Mouse (Mus musculus): ENCODE data around the gene Poldip3. TPM values are rescaled to one million over a fixed set of nuclear protein-coding genes. Genes with fewer than 3 reads are reported as not detected.

Poldip3 gene
- polyA plus RNA-seq, 1 experiment from 2014 or later = 153 TPM

- Histone ChIP-seq H3K27me3 (ENCODE audit: insufficient read depth, low read length) (peaks cover 16% of the 10 kb centered on the region), H3K27ac (ENCODE audit: low read length) (no peak overlapping the region), H3K4me3 (ENCODE audit: low read length) (no peak overlapping the region), H3K9ac (replicated peaks; ENCODE audit: low read length) (no peak overlapping the region), H3K4me1 (ENCODE audit: insufficient read depth, low read length) (peaks cover 7% of the 10 kb centered on the region; the same call in 1 of the 2 replicates), H3K9me3 (ENCODE audit: low read length) (no peaks in the 10 kb centered on the region), H3K36me3 (ENCODE audit: insufficient read depth, low read length) (no peaks in the 10 kb centered on the region), H3K4me2 (replicated peaks; ENCODE audit: low read depth, low read length) (no peak overlapping the region)
- WGBS = 77% methylated on average over 2 of the region's 2 CpGs
- ATAC-seq (ENCODE audit: low FRiP score, low TSS enrichment) = no peak
Observed at GRCm38 (mm10) chr15:83093687-83094086, 55.5 kb downstream of the Poldip3 start.

- Histone ChIP-seq H3K27ac (ENCODE audit: low read length) (no peak overlapping the region), H3K4me3 (ENCODE audit: low read length) (no peak overlapping the region), H3K27me3 (ENCODE audit: insufficient read depth, low read length) (peaks cover 11% of the 10 kb centered on the region), H3K4me2 (replicated peaks; ENCODE audit: low read depth, low read length) (no peak overlapping the region), H3K9ac (replicated peaks; ENCODE audit: low read length) (no peak overlapping the region), H3K9me3 (ENCODE audit: low read length) (no peaks in the 10 kb centered on the region), H3K4me1 (ENCODE audit: insufficient read depth, low read length) (peaks cover 9% of the 10 kb centered on the region; the same call in 1 of the 2 replicates), H3K36me3 (ENCODE audit: insufficient read depth, low read length) (no peaks in the 10 kb centered on the region)
- WGBS = 43% methylated on average over 3 of the region's 3 CpGs
- ATAC-seq (ENCODE audit: low FRiP score, low TSS enrichment) = no peak
Observed at GRCm38 (mm10) chr15:83090874-83091273, 58.3 kb downstream of the Poldip3 start.

GRCm38 (mm10) chr15:83089429-83089605 lies 59.9 kb downstream of the Poldip3 start, which contains the start of gene Serhl:
Serhl (plus strand) TSS chr15:83089506.
- 16% methylated on average over 7 of the region's 7 CpGs for WGBS
- Histone ChIP-seq H3K27me3 (ENCODE audit: insufficient read depth, low read length) (peaks cover 11% of the 10 kb centered on the region), H3K4me3 (ENCODE audit: low read length) (peak within 1 kb of the TSS; percentile 5; the same call in 1 of the 2 replicates), H3K4me2 (replicated peaks; ENCODE audit: low read depth, low read length) (peak within 1 kb of the TSS; percentile 31), H3K27ac (ENCODE audit: low read length) (no peak within 1 kb of the TSS), H3K9ac (replicated peaks; ENCODE audit: low read length) (peak within 1 kb of the TSS; percentile 24; the same call in 1 of the 2 replicates), H3K36me3 (ENCODE audit: insufficient read depth, low read length) (no peaks in the 10 kb centered on the region), H3K9me3 (ENCODE audit: low read length) (no peaks in the 10 kb centered on the region), H3K4me1 (ENCODE audit: insufficient read depth, low read length) (peaks cover 12% of the 10 kb centered on the region)
- no peak for ATAC-seq (ENCODE audit: low FRiP score, low TSS enrichment)

- Histone ChIP-seq H3K4me2 (replicated peaks; ENCODE audit: low read depth, low read length) (peak overlapping the region; percentile 31), H3K27ac (ENCODE audit: low read length) (no peak overlapping the region), H3K27me3 (ENCODE audit: insufficient read depth, low read length) (peaks cover 11% of the 10 kb centered on the region), H3K4me3 (ENCODE audit: low read length) (peak overlapping the region; percentile 5; the same call in 1 of the 2 replicates), H3K9ac (replicated peaks; ENCODE audit: low read length) (peak overlapping the region; percentile 24; the same call in 1 of the 2 replicates), H3K4me1 (ENCODE audit: insufficient read depth, low read length) (peaks cover 18% of the 10 kb centered on the region), H3K9me3 (ENCODE audit: low read length) (no peaks in the 10 kb centered on the region), H3K36me3 (ENCODE audit: insufficient read depth, low read length) (no peaks in the 10 kb centered on the region)
- ATAC-seq (ENCODE audit: low FRiP score, low TSS enrichment) = no peak
- 6% methylated on average over 27 of the region's 27 CpGs for whole genome bisulfite sequencing
Observed at GRCm38 (mm10) chr15:83088495-83089428, 60.4 kb downstream of the Poldip3 start.

- H3K9ac ChIP-seq (replicated peaks; ENCODE audit: low read length) = no peak overlapping the region
- H3K4me3 ChIP-seq (ENCODE audit: low read length) = no peak overlapping the region
- H3K9me3 ChIP-seq (ENCODE audit: low read length) = no peaks in the 10 kb centered on the region
- no peak for ATAC-seq (ENCODE audit: low FRiP score, low TSS enrichment)
- H3K4me2 ChIP-seq (replicated peaks; ENCODE audit: low read depth, low read length) = no peak overlapping the region
- 83% methylated on average over 13 of the region's 13 CpGs for WGBS
- no peak overlapping the region for H3K27ac ChIP-seq (ENCODE audit: low read length)
- H3K36me3 ChIP-seq (ENCODE audit: insufficient read depth, low read length) = no peaks in the 10 kb centered on the region
- H3K27me3 ChIP-seq (ENCODE audit: insufficient read depth, low read length) = peaks cover 11% of the 10 kb centered on the region
- H3K4me1 ChIP-seq (ENCODE audit: insufficient read depth, low read length) = peaks cover 18% of the 10 kb centered on the region
Observed at GRCm38 (mm10) chr15:83086636-83087328, 62.4 kb downstream of the Poldip3 start.

- no peaks in the 10 kb centered on the region for H3K9me3 ChIP-seq (ENCODE audit: low read length)
- H3K4me1 ChIP-seq (ENCODE audit: insufficient read depth, low read length) = peaks cover 18% of the 10 kb centered on the region
- peaks cover 11% of the 10 kb centered on the region for H3K27me3 ChIP-seq (ENCODE audit: insufficient read depth, low read length)
- H3K36me3 ChIP-seq (ENCODE audit: insufficient read depth, low read length) = no peaks in the 10 kb centered on the region
- ATAC-seq (ENCODE audit: low FRiP score, low TSS enrichment) = no peak
- WGBS = 31% methylated on average over 7 of the region's 7 CpGs
- no peak overlapping the region for H3K27ac ChIP-seq (ENCODE audit: low read length)
- H3K4me2 ChIP-seq (replicated peaks; ENCODE audit: low read depth, low read length) = no peak overlapping the region
- no peak overlapping the region for H3K9ac ChIP-seq (replicated peaks; ENCODE audit: low read length)
- no peak overlapping the region for H3K4me3 ChIP-seq (ENCODE audit: low read length)
Observed at GRCm38 (mm10) chr15:83085901-83086300, 63.3 kb downstream of the Poldip3 start.

GRCm38 (mm10) chr15:83084022-83084640 lies 65.1 kb downstream of the Poldip3 start:
- H3K27me3 ChIP-seq (ENCODE audit: insufficient read depth, low read length) = peaks cover 4% of the 10 kb centered on the region; the same call in 1 of the 2 replicates
- H3K4me2 ChIP-seq (replicated peaks; ENCODE audit: low read depth, low read length) = no peak overlapping the region
- ATAC-seq (ENCODE audit: low FRiP score, low TSS enrichment) = peak; percentile 51; the same call in 1 of the 2 replicates
- peaks cover 16% of the 10 kb centered on the region for H3K4me1 ChIP-seq (ENCODE audit: insufficient read depth, low read length)
- 48% methylated on average over 13 of the region's 13 CpGs for WGBS
- no peaks in the 10 kb centered on the region for H3K9me3 ChIP-seq (ENCODE audit: low read length)
- H3K27ac ChIP-seq (ENCODE audit: low read length) = no peak overlapping the region
- H3K9ac ChIP-seq (replicated peaks; ENCODE audit: low read length) = no peak overlapping the region
- no peak overlapping the region for H3K4me3 ChIP-seq (ENCODE audit: low read length)
- no peaks in the 10 kb centered on the region for H3K36me3 ChIP-seq (ENCODE audit: insufficient read depth, low read length)

GRCm38 (mm10) chr15:83083530-83083929 lies 65.7 kb downstream of the Poldip3 start:
- Histone ChIP-seq H3K9ac (replicated peaks; ENCODE audit: low read length) (no peak overlapping the region), H3K27me3 (ENCODE audit: insufficient read depth, low read length) (no peaks in the 10 kb centered on the region), H3K9me3 (ENCODE audit: low read length) (no peaks in the 10 kb centered on the region), H3K4me2 (replicated peaks; ENCODE audit: low read depth, low read length) (no peak overlapping the region), H3K4me3 (ENCODE audit: low read length) (no peak overlapping the region), H3K36me3 (ENCODE audit: insufficient read depth, low read length) (no peaks in the 10 kb centered on the region), H3K4me1 (ENCODE audit: insufficient read depth, low read length) (peaks cover 11% of the 10 kb centered on the region; the same call in 1 of the 2 replicates), H3K27ac (ENCODE audit: low read length) (no peak overlapping the region)
- 68% methylated on average over 5 of the region's 5 CpGs for whole genome bisulfite sequencing
- ATAC-seq (ENCODE audit: low FRiP score, low TSS enrichment) = no peak

Measured in kidney, embryonic 16.5 days (tissue).